Mouse (Mus musculus): ENCODE results near the gene Kirrel3.

Gene Kirrel3

DNA sequence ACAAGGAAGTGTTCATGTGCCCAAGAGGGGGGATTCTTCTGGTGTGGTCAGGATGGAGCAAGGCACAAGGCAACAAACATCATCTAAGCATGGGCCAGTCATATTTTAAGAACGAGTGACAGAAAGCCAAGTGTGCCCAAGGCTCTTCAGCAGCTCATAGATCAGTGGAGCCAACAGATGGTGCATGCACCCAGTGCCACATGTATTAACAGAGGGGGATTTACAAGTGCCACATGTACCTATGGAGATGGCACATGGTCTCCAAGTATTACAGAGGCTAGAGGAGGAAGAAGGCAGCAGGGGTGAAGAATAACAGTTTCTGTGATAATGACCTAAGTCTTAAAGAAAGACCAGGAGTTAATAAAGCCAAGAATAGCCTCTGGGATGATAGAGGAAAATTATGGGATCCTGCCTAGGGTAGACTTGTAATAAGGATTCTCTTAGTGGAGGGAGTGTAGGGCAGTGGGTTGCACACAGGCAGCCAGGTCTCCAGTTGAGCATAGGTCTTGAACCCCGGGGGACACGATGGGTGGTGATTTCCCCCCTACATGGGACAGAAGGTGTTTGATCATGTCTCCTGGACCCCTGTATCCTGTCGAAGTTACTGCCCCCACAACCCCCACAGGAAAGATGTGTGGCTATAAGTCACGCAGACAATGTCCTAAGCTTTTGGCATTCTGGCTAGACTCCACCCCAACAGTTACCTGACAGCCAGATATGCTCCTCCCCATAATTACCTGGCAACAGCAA is 495.0 kb downstream of the Kirrel3 start:
- DNase-seq (ENCODE audit: low read depth, low spot score) = no peak

DNA sequence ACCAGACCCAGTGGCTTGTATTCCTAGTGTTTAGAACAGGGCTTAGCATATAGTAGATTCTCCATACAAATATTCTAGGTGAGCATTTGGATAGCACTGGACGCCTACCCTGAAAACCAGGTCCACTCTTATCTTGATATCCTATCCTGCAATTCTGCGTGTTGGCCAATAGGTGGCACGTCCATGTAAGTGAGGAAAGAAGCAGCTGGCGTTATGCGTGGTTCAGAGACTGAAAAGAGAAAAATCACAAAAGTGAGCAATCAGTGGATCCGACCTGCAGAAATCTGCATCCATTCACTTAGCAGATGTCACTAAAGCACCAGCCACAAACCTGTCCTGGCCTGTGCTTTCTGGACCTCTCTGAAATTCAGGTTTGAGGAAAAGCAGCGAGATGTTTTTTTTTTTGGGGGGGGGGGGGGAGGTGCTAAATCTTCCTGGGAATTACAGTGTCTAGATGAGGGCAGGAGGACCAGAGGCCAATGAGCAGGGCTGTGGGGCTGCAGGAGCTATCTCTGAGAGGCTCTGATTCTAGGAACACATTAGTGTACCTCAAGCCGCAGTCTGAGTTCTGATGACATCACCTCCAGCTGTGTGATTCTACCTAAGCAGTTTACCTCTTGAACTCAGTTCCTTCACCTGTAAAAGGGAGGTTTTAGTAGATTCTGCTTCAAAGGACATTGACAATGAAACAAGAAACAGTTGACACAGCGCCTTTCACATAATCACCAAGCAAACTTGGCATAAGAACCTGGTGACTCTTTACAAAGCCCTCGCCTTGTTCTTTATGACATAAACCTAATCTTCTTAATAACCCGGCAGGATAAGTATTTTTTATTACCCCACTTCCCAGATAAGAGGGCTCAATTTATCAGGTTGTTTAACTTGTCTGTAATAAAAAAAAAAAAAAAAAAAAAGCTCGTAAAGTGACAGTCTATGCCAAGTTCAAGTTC is 498.1 kb downstream of the Kirrel3 start:
- peak; percentile 68 for DNase-seq (ENCODE audit: low read depth, low spot score)

DNA sequence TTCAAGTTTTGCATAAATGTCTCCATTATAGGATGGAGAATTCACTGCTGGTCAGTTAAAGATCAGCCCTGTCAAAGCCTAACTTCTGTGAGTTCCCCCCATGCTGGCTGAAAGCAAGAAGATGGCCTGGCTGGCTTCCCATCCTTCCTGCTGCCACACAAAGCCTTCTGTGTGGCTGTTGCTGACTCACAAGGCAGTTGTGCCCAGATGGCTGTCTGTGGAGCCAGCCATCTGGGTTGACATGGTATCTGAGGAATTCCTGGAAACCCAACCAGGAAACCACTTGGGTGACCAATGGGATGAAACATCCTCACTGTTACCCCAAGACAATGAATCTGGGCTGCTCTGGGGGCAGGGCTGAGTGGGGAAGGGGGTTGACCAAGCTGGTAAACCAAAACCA is 500.5 kb downstream of the Kirrel3 start:
- DNase-seq (ENCODE audit: low read depth, low spot score) = no peak

DNA sequence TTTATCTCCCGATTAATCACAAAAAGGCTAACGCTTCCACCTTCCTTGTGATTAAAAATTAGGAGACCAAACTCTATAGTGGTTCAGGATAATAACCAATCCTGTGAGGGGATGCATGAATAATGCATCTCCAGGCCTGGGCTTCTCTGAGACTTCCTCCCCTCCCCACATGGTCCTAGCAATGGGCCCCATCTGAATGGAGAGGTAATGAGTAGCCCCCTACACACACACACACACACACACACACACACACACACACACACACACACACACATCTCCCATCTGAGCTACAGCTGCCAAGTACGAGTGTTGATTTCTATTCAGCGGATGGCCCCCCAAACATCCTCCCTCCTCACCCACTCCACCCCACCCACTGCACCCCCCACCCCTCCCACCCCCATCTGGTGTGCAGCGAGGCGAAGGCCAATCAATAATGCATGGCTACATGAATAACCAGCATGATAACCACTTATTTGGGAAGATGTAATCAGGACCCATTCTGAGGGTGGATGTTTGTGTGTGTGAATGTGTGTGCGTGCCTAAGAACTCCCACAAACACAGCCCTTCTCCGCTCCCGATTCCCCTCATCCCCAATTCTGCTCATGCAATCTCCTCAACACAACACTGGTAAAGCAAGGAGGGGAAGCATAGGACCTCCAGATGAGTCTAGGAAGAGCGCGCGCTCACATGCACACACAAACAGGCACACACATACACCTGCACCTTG is 501.9 kb downstream of the Kirrel3 start:
- no peak for DNase-seq (ENCODE audit: low read depth, low spot score)

DNA sequence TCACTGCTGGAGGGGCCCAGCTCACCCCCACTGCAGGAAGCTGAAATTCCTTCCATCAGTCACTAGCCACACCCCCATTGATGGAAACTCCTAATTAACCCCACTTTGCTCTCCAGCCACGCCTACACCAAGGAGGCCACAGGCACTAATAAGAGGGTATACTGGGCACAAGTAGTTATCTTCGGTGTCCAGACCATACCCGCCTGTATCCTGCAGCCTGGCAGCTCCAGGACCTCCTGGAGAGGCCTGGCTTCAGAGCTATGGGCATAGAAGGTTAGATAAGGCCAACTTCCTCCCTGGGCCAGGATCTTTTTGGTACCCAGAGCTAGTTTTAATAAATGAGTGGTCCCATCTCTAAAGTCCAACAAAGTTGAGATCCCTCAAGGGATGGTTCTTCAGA is 503.0 kb downstream of the Kirrel3 start:
- DNase-seq (ENCODE audit: low read depth, low spot score) = no peak

DNA sequence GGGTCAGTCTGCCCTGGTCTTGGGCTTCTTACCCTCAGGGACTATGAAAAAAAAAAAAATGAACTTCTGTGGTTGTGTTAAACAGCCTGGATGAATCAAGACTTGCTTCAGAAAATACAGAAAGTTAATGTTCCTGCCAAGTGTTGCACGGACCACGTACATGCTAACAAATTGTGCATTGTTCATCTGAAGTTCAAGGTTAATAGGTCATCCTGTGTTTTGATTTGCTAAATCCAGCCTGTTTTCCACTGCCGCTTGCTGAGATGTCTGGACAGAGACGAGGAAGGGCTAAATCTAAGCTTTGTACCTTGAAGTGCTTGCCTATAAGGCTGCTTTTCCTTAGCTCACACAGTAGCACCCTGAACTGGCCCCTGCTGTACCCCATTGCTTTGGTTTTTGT is 506.5 kb downstream of the Kirrel3 start:
- DNase-seq (ENCODE audit: low read depth, low spot score) = peak; percentile 24

DNA sequence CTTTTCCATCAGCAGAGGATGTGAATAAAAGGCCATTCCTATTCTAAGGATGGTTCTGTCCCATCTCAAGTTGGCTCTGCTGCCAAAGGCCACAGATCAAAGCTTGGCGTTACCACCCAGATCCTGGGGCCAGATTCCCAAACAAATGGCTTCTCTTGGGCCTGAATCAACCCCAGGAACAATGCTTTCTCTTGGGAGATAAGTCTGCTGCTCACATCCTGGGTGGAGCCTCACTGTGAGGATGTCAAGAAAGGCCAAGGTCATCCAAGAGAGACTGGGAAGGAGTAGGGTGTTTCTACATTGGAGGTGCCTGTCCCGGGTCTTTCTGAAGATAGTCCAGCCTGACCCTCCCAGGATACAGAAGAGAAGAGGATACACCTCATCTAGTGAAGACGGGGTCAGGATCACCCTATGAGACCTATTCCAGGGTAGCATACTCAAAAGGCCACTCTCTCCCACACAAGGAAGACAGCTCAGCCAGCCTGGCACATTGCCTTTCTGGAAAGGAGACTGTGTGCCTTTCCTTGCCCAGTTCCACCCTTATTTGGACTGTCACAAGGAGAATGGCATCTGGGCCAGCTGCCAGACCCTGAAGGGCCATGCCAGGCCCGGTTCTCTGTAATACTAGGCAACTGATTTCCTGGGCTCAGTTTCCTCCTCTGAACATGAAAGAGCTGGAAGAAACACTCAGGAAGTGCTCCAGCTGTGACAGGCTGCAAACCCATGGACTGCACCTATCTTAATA is 507.9 kb downstream of the Kirrel3 start:
- no peak for DNase-seq (ENCODE audit: low read depth, low spot score)

DNA sequence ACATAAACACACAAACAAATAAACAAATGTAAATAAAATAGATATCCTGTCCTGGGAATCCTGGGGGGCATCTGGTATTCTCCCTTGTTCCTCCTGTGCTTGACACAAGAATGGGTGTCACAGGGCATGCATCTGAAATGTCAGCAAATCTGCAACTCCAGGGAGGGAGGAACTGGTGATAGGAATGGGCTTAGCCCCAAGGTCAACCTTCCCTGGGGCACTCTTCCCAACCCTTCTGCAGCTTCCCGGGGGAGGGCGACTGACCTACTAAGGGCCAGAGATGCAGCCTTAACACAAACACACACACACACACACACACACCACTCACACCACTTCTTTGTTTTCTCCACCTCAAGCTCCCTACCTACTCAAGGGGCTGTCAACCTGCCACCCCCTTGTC is 509.4 kb downstream of the Kirrel3 start:
- no peak for DNase-seq (ENCODE audit: low read depth, low spot score)

DNA sequence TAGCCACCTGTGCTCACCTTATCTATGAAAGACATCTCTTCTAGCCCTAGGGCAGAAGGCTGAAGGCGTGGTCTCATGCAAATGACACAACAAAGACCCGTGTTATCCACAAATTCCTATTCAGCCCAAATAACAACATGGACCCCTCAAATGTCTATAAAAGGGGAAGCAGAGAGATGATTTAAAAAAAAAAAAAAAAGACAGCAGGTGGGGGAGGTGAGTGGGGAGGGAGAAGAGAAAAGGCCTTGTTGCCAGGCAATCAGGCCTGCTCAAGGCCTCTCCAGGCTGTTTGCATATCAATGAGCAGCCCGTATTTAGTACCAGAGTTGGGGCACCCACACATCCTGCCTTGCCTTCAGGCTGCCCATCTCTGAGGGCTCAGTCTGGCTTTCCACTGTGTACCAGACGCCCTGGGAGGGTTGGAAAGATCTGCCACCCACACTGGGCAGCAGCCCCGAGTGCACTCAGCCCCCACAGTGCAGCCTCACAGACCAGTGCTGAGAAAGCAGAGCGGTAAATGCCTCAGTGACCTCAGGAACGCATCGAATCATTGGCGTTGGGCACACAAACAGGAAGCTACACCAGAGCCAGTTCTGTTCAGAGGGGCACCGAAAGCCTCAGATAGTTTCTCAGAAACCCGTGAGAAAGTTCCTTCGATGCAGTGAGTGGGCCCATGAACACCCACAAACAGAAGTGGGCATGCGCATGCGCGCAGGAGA is 510.1 kb downstream of the Kirrel3 start:
- DNase-seq (ENCODE audit: low read depth, low spot score) = peak; percentile 12

DNA sequence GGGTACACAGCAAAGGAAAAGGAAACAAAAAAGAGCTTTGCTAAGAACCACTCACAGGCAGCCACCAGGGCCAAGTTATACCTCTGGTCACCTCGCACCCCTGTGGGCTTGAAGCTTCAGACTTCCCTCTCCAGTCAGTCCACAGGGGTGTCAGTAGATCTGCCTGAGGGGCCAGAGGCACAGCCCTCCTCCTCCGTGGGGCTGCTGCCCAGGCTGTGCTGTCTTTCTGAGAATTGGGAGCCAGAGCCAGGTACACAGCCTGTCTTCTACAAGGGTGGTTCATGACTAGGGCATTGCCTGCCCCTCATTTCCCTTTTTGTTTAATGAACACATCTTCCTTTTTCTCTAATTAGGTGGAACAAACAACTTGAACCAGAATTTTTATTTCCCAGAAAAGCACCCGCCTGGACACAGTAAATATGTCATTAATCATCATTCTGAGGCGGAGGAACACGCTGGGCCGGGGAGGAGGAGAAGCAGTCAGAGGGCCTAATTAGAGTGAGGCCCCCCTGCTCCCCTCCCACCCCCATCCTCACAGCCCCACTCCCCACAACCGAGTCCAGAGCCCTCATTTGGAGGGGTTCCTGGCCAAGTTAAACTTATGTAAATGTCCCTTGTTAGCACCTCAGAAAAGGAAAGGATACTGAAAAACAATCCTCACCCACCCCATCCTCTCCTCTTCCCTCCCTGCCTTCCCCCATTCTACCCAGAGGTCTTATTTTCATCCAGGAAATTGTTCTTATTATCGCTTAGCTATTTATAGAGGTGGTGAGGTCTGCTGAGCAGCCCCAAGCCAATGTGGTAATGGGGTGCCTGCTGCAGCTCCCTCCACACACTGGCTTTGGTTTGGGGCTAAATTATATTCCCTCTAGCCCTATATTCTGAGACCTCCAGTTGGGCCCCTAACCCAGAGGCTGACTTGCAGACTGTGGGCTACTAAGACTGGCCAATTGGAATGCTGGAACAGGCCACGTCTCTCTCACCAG is 512.5 kb downstream of the Kirrel3 start:
- no peak for DNase-seq (ENCODE audit: low read depth, low spot score)

- no peak for DNase-seq (ENCODE audit: low read depth, low spot score)
Measured at GRCm38 (mm10) chr9:35004113-35004512, 518.4 kb downstream of the Kirrel3 start.

GRCm38 (mm10) chr9:35007697-35008341 is 522.1 kb downstream of the Kirrel3 start:
- DNase-seq (ENCODE audit: low read depth, low spot score) = no peak

- DNase-seq (ENCODE audit: low read depth, low spot score) = no peak
Measured at GRCm38 (mm10) chr9:35016762-35017161, 531.1 kb downstream of the Kirrel3 start.

DNA sequence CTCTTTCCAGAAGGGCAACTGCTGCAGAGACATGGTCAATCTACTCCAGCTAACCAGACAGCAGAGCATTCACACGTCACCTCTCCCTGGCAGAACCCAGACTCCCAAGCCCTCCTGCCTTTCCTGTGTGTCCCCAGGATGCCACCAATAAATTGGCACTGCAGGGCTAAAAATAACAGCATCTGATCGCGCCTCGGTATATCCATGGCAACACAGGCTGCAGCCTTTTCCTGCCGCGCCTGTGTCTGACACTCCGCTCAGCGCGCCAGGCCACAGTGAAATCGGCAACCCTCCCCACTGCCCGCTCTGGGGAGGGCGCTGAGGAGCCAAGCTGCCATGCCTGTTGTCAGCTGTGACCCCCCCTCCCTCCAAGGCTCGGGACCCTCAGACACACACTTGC is 531.9 kb downstream of the Kirrel3 start:
- no peak for DNase-seq (ENCODE audit: low read depth, low spot score)

DNA sequence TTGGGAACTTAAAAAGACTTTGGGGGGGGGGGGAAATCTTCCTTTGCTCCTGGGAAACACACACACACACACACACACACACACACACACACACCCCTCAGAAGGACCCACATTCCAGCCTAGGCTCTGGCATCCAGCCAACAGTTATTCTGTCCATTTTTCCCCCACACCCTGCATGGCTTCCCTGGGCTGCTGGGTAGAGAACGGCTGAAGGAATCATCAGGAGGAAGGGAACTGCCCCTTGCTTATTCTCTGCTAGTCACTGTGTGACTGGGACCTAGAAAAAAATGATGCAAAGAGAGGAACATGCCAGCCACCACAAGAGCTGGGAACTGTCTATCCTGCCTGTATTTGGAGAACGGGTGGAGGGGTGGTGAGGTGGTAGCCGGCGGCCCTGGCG is 532.4 kb downstream of the Kirrel3 start:
- DNase-seq (ENCODE audit: low read depth, low spot score) = no peak

DNA sequence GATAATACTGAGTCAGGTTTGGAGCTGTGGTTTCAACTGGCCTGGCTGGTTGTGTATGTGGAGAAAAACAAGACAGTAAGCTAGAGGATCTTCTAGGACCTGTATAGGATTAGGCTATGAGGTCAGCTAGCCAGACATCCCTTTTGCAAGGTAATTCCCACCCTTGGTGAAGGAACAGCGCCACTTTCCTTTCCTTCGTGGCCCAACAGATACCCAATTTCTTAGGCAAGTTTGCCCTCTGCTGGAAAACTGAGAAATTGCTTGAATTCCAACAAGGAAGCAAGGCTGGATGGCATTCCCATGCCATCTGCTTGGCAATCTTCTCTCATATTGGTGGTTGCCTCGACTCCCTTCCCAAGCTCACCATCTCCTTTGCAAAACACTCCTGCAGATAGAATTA is 533.7 kb downstream of the Kirrel3 start:
- DNase-seq (ENCODE audit: low read depth, low spot score) = peak; percentile 77

DNA sequence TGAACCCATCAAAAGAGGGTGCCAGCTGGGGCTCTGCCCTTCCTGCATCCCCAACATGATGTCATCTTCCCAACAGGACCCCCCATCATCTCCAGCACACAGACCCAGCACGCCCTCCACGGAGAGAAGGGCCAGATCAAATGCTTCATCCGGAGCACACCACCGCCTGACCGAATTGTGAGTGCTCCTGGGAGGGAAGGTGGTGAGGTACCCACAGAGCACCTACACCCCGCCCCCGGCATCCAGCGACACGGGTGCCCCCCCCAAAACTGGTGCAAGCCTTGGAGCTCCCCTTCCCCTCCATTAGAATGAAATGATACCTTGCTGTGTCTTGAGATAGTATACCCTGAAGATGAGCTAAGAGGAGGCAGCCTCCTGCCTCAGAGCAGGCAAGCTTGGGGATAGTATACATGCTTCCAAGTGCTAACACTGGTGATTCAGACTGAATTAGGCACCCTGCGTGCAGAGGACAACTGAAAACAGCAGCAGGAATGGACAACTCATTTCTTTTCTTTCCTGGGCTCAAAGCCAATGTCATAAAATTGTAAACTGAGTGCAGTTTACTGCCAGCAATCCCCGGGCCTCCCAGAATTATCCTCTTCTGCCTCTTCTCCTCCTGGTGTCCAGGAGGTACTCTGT is 534.4 kb downstream of the Kirrel3 start:
- no peak for DNase-seq (ENCODE audit: low read depth, low spot score)

DNA sequence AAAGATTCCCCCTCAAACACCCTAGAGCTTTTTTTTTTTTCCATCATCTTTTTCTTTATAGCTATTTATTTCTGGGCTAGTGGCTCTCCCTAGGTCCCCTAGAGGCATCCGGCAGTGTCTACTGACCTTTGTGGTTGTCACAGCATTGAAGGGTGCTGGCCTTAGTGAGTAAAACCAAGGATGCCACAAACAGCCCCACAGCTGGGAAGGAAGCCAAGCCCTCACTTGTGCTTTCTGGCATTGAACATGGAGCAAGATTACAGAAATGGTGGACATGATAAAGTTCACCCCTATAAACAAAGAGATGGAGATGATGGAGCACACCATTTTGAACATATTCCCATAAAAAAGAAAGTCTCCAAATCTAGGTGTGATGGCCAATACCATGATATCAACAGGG is 536.0 kb downstream of the Kirrel3 start:
- no peak for DNase-seq (ENCODE audit: low read depth, low spot score)
